Mouse (Mus musculus) heart, postnatal 0 days (tissue): ENCODE measurements around the gene Ctrl.

Experiments
- CTCF ChIP-seq: IDR thresholded peaks from 2 replicates; pipeline ENCODE4 v1.5.1; 2016; ENCODE audit warnings: antibody characterized with exemption, control low read depth, low read depth
- EP300 ChIP-seq: IDR thresholded peaks from 2 replicates; pipeline ENCODE4 v1.6.1; 2016; ENCODE audit warnings: antibody characterized with exemption, low read depth

GRCm38 (mm10) chr8:105936866-105937475 lies 3.3 kb upstream of the Ctrl start:
- no peak for TF ChIP-seq EP300
- TF ChIP-seq CTCF = no peak; the same call in 1 of the 2 replicates
